Mouse (Mus musculus) heart, embryonic 15.5 days (tissue): ENCODE measurements at regions not wholly inside any gene's neighbourhood (a gene's known extent, or its start where the extent isn't known, plus 50 kb on each side); places are given as distances from the start of the nearest gene placed in this dataset.

ENCODE experiments used
- ATAC-seq: fragments of 200-750 bp; cut with Nextera tagmentation; replicated peaks from 2 replicates; pipeline ENCODE4 v1.8.0; 2017; ENCODE audit warnings: low read depth, moderate TSS enrichment; ENCODE audit not compliant: insufficient number of reproducible peaks, insufficient read depth, low FRiP score
- H3K27ac ChIP-seq: fragments of 300-500 bp; sonication (generic); 2 replicates; pipeline ENCODE4 v1.5.1; 2015; ENCODE audit warnings: mild to moderate bottlenecking, inconsistent platforms
- H3K27me3 ChIP-seq: fragments of 300-500 bp; sonication (generic); 2 replicates; pipeline ENCODE4 v1.6.1; 2015; ENCODE audit warnings: inconsistent platforms
- H3K36me3 ChIP-seq: fragments of 300-500 bp; sonication (generic); 2 replicates; pipeline ENCODE4 v1.6.1; 2015; ENCODE audit warnings: mild to moderate bottlenecking, inconsistent platforms
- H3K4me1 ChIP-seq: fragments of 300-500 bp; sonication (generic); replicated peaks from 2 replicates; pipeline ENCODE4 v1.6.1; 2015; ENCODE audit warnings: inconsistent platforms
- H3K4me2 ChIP-seq: fragments of 300-500 bp; sonication (generic); 2 replicates; pipeline ENCODE4 v1.6.1; 2015; ENCODE audit warnings: inconsistent platforms, mild to moderate bottlenecking, moderate library complexity
- H3K4me3 ChIP-seq: fragments of 300-500 bp; sonication (generic); 2 replicates; pipeline ENCODE4 v1.5.1; 2015; ENCODE audit warnings: mild to moderate bottlenecking, inconsistent platforms
- H3K9ac ChIP-seq: fragments of 300-500 bp; sonication (generic); 2 replicates; pipeline ENCODE4 v1.6.1; 2015; ENCODE audit warnings: mild to moderate bottlenecking, inconsistent platforms
- H3K9me3 ChIP-seq: fragments of 300-500 bp; sonication (generic); replicated peaks from 2 replicates; pipeline ENCODE4 v1.6.1; 2016; ENCODE audit warnings: inconsistent platforms
- WGBS: fragments of 180-500 bp; shearing (Covaris S2); methylation state at CpG from one replicate; pipeline ENCODE4 v1.1.7; 2015; ENCODE audit warnings: mixed read lengths; 5-methylcytosine and 5-hydroxymethylcytosine counted together

DNA sequence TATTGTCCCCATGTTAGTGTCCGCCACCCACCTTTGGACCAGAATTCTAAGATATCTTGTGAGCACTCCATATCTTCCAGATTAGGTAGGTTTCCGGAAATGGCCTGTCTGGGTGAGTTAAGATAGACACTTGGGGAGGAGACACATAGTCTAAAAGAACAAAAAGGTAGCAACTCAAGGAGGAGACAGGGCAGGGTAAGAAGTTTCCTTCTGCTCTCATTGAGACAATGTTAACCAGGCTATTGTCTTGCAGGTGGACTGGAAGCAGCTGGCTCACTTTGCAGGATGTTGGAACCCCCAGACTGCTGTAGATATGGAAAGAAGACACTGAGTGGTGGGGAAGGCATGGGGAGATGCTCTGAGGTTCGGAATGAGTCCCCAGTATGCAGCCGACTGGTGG, 1291.5 kb upstream of the A1bg start:
- Histone ChIP-seq H3K9ac (no peak overlapping the region), H3K27me3 (no peaks in the 10 kb centered on the region), H3K27ac (no peak overlapping the region), H3K4me3 (no peak overlapping the region), H3K9me3 (no peaks in the 10 kb centered on the region), H3K4me1 (peaks cover 20% of the 10 kb centered on the region), H3K36me3 (no peaks in the 10 kb centered on the region), H3K4me2 (no peak overlapping the region)
- WGBS: 75% methylated on average over 4 of the region's 4 CpGs
- ATAC-seq: no peak

DNA sequence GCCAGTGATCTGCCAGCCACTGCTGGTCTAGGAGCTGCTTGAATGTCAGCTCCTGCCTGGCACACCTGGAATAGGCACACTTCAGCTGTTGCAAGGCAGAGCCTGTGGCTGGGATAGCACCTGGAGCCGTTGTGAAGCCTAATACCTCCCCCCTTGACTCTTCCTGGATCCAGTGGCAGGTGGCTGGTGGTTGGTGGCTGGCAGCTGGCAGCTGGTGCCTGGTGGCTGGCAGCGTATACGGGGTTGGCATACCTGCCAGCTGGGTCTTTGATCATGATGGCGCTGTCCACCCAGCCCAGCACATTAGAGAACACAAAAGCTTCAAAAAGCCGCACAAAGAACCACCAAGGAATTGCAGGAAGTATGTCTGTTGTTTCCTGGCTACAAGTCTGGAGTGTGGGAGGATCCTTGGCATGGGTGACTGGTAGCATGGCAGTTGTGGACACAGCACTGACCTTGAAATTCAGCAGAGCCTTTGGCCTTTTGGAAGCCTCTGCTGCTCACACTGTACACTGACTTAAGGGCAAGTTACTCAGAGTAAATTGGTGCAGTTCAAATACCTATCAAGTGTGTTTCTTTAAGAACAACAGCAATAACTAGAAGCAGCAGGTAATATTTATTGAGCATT, 1289.6 kb upstream of the A1bg start:
- H3K27ac ChIP-seq: no peak overlapping the region
- no peaks in the 10 kb centered on the region for H3K9me3 ChIP-seq
- no peak overlapping the region for H3K4me2 ChIP-seq
- no peaks in the 10 kb centered on the region for H3K27me3 ChIP-seq
- H3K9ac ChIP-seq: no peak overlapping the region
- 90% methylated on average over 5 of the region's 5 CpGs for WGBS
- H3K4me1 ChIP-seq: peaks cover 20% of the 10 kb centered on the region
- no peak overlapping the region for H3K4me3 ChIP-seq
- ATAC-seq: no peak
- H3K36me3 ChIP-seq: no peaks in the 10 kb centered on the region

DNA sequence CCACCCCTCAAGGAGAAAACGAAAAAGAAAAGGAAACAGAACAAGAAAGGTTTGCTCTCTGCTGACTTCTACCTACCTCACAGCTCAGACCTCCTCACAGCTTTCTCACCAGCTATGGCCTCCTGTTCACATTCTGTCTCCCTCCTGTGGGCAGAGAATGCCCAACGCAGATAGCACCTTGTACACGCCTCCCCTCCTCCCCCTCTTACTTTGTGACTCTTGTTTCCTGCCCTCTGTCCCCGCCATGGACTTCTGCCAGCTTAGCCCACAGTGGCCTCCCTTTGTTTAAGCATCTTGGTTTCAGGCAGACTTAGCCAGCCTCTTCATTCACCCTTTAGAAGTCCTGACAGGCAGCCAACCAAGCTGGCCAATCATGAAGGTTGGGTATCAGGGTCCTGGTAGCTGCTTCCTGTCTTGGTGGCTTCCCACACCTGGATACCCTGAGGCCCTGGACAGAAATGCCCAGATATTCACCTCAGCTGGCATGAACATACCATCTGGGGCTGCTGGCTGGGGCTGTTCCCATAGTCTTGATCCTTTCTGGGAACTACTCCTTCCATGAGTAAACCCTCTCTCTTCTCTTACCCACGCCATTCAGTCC, 1287.2 kb upstream of the A1bg start:
- no peak; the same call in 1 of the 2 replicates for ATAC-seq
- H3K27ac ChIP-seq: no peak overlapping the region

DNA sequence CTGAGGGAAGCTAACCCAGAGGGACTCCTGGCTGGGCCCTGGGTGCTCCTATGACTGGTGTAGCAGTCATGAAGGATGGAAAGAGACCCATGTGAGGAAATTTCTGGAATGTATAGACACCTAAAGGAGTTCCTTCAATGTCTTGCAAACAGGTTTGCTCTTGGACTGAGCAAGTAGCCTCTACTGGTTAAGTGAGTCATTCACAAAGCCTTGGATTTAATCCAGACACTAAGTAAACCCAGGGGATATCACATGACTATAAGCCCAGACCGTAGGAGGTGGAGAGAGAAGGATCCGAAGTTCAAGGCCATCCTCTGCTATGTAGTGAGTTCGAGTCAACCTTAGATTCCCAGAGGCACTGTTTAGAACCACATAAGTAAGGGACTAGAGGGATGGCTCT, 1286.5 kb upstream of the A1bg start:
- Histone ChIP-seq H3K4me1 (peaks cover 14% of the 10 kb centered on the region), H3K27ac (no peak overlapping the region), H3K4me2 (no peak overlapping the region), H3K9me3 (no peaks in the 10 kb centered on the region), H3K9ac (no peak overlapping the region), H3K27me3 (no peaks in the 10 kb centered on the region), H3K36me3 (no peaks in the 10 kb centered on the region), H3K4me3 (no peak overlapping the region)
- WGBS: 76% methylated on average over 3 of the region's 3 CpGs
- ATAC-seq: no peak

More for the DNA sequence above, 1287.2 kb upstream of the A1bg start:
- Histone ChIP-seq H3K36me3 (no peaks in the 10 kb centered on the region), H3K27me3 (no peaks in the 10 kb centered on the region), H3K9ac (no peak overlapping the region), H3K4me2 (no peak overlapping the region), H3K9me3 (no peaks in the 10 kb centered on the region), H3K4me1 (peaks cover 11% of the 10 kb centered on the region), H3K4me3 (no peak overlapping the region)
- WGBS: 52% methylated on average over 5 of the region's 5 CpGs

DNA sequence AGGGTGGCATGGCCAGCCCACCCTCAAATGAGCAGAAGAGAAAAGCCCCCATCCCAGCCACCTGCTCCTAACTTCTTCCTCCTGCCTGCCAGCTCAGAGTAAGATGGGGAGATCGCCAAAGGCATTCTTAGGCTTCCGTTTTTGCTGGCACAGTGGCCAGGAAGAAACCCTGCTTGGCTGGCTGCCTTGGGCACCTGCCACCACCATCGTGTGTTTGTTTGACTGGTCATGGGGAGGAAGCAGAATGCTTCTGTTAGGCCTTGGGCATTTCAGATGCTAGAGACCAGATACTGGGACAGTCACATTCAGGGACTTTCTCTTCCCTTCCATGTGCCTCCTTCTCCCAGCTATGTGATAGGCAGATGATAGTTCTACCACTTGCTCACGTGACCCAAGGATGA, 1283.7 kb upstream of the A1bg start:
- WGBS: 52% methylated on average over 4 of the region's 4 CpGs
- H3K4me1 ChIP-seq: peaks cover 19% of the 10 kb centered on the region

DNA sequence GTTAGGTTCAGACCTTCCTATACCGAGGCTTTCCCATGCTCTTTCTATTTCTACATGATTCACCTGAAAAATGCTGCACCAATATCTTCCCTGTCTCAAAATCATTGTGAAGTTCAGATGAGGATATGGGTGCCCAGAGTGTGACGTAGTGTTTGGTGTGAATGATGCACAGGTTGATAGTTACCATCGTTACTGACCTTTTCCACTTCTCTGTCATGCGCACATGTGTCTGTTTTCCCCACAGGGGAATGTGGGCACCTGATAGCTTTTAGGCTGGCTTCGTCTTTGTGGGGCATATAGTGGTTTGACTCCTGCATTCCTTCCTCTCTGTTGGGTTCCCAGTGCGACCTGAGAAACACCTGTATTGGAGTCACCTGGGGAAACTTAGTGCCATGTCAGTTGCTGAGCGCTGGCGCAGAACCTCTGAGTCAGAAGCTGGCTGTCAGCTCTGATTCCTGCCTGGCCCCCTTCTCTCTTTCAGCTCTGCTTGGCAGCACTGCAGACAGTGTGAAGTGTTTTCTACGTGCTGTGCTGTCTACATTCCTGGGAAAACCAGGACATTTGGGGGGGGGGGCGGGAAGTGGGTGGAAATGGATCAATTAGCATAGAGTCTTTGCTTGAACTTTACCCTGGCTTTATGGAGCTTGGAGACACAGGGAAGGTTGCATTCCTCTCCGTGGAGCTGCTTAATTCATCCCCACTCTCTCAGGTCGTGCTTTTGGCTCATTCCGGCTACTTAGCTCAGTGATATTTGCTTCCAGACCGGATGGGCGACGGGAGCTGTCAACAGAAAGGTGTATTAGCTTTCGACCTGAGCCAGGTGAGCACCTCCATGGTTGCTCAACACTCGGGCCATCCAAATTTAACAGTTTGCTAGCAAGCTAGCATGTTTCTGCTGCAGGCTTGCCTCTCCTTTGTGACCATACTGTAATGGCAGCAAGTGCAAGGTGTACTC, 1281.4 kb upstream of the A1bg start:
- WGBS: 60% methylated on average over 18 of the region's 18 CpGs
- peak; percentile 78 for ATAC-seq

More for the DNA sequence above, 1283.7 kb upstream of the A1bg start:
- H3K27me3 ChIP-seq: no peaks in the 10 kb centered on the region
- H3K4me3 ChIP-seq: no peak overlapping the region
- ATAC-seq: no peak
- H3K36me3 ChIP-seq: no peaks in the 10 kb centered on the region
- H3K4me2 ChIP-seq: no peak overlapping the region
- no peak overlapping the region for H3K27ac ChIP-seq
- H3K9me3 ChIP-seq: no peaks in the 10 kb centered on the region
- no peak overlapping the region for H3K9ac ChIP-seq

DNA sequence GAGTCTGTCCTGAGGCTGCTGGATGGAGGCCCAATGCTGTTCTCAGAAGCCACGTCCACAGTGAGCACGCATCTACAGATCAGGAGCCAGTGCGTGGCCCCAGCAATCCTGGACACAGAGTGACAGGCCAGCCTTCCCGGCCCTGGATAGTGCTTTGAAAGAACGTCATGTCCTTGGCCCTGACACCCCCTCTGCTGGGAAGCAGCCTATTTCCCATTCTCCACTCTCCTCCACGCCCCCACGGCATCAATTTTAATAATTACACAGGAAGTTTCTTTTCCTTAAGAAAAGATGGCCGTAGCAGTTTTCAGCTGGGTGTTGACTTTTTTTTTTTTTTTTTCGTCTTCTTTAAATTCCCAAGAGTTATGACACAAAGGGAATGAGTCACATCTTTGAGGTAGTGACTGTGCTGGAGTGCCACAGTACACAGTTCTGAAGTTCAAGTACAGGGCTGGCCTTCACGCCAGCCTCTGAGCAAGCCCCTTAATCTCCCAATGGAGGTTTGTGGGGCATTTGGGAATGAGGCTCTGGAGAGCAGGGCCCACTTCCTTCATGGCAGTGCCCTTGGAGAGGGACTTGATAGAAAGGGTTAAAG, 1280.1 kb upstream of the A1bg start:
- Histone ChIP-seq H3K27ac (no peak overlapping the region), H3K27me3 (no peaks in the 10 kb centered on the region), H3K9ac (no peak overlapping the region), H3K36me3 (no peaks in the 10 kb centered on the region), H3K4me2 (no peak overlapping the region), H3K9me3 (no peaks in the 10 kb centered on the region), H3K4me1 (peaks cover 12% of the 10 kb centered on the region), H3K4me3 (no peak overlapping the region)
- WGBS: 73% methylated on average over 10 of the region's 10 CpGs
- no peak; the same call in 1 of the 2 replicates for ATAC-seq

More for the DNA sequence above, 1281.4 kb upstream of the A1bg start:
- no peaks in the 10 kb centered on the region for H3K9me3 ChIP-seq
- H3K27me3 ChIP-seq: no peaks in the 10 kb centered on the region
- no peaks in the 10 kb centered on the region for H3K36me3 ChIP-seq
- H3K4me1 ChIP-seq: peaks cover 12% of the 10 kb centered on the region
- H3K4me2 ChIP-seq: no peak overlapping the region
- H3K9ac ChIP-seq: no peak overlapping the region
- H3K27ac ChIP-seq: peak overlapping the region; percentile 48; the same call in 1 of the 2 replicates
- no peak overlapping the region for H3K4me3 ChIP-seq

DNA sequence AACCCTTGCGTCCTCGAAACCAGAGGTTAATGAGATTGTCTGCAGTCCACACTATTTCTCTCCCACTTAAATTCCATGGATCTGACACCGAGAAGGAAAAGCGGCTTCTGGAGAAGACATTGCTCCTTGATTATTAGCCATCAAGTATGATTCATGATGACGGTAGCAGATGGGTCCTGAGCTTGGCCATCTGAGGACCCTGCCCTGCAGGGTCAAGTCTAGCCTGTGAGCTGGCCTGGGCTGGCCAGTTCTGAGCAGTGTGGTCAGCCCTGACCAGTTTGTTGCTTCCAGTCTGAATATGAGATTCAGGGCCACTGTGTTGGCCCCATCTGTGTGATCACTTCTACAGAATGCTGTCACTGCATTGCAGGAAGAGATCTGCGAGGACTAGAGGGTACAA, 1275.9 kb upstream of the A1bg start:
- Histone ChIP-seq H3K9ac (no peak overlapping the region), H3K27me3 (no peaks in the 10 kb centered on the region), H3K4me1 (peaks cover under 1% of the 10 kb centered on the region; the same call in 1 of the 2 replicates), H3K27ac (no peak overlapping the region), H3K36me3 (no peaks in the 10 kb centered on the region), H3K4me2 (no peak overlapping the region), H3K9me3 (no peaks in the 10 kb centered on the region), H3K4me3 (no peak overlapping the region)
- WGBS: 90% methylated on average over 6 of the region's 6 CpGs
- ATAC-seq: no peak

DNA sequence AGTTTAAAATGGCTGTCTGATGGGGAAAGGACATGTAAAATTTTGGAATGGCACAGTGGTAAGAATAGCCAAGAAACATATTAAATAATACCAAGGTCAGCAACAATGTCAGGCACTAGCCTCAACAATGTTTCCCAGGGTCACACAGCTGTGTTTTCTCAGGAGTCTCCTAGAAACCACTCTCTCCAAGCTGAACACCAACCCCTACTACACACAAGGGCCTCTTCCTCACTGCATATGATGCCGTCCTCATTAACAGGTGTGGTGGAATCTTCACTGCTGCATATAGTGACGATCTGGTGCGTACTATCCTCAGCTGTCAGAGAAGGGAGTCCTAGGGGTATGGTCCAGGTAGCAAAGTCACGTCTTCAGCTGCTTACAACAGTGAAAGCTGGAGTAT, 1275.4 kb upstream of the A1bg start:
- Histone ChIP-seq H3K4me3 (no peak overlapping the region), H3K27me3 (no peaks in the 10 kb centered on the region), H3K9ac (no peak overlapping the region), H3K4me2 (no peak overlapping the region), H3K27ac (no peak overlapping the region), H3K9me3 (no peaks in the 10 kb centered on the region), H3K36me3 (no peaks in the 10 kb centered on the region), H3K4me1 (no peaks in the 10 kb centered on the region)
- no peak for ATAC-seq
- WGBS: 81% methylated on average over 4 of the region's 4 CpGs

DNA sequence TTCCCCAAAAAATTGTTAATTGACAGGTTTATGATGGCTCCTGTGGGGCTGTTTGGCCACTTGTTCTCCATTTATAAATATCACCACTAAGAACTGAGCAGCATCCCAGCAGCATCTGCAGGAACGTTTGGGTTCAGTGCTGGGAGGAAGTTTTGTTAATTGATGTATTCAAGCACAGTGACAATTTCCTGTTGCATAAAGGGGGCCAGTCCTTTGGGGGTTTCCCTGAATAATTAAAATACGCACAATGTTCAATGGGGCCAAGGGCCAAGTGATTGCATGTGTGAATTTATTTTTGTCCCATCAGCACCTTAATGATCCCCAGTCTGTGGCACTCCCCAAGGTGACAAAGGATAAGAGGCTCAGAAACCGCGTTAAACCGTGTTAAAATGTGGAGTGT, 1272.6 kb upstream of the A1bg start:
- Histone ChIP-seq H3K4me3 (no peak overlapping the region), H3K27me3 (no peaks in the 10 kb centered on the region), H3K36me3 (no peaks in the 10 kb centered on the region), H3K9me3 (no peaks in the 10 kb centered on the region), H3K9ac (no peak overlapping the region), H3K4me1 (peaks cover 4% of the 10 kb centered on the region; the same call in 1 of the 2 replicates), H3K27ac (no peak overlapping the region), H3K4me2 (no peak overlapping the region)
- no peak for ATAC-seq
- 50% methylated on average over 5 of the region's 5 CpGs for WGBS

DNA sequence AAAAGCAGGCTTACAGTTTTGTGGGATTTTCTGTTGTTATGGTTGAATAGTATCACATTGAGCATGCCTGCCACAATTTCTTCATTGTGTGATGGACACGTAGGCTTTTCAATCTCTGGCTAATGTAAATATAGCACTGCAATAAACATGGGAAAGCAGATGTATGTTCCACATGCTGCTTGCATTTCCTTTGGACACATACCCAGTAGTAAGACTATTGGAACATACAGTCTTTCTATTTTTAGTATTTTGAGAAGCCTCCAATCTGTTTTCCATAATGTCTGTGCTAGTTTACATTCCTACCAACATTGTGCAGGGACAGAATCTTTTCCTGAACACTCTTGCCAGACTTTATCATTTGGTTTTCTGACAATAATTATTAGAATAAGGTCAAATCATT, 1269.9 kb upstream of the A1bg start:
- H3K27me3 ChIP-seq: no peaks in the 10 kb centered on the region
- H3K9me3 ChIP-seq: no peaks in the 10 kb centered on the region
- no peak overlapping the region for H3K4me3 ChIP-seq
- ATAC-seq: no peak
- no peak overlapping the region for H3K9ac ChIP-seq
- WGBS: 89% methylated on average over 1 of the region's 1 CpGs
- H3K4me1 ChIP-seq: peaks cover 4% of the 10 kb centered on the region; the same call in 1 of the 2 replicates
- no peaks in the 10 kb centered on the region for H3K36me3 ChIP-seq
- H3K27ac ChIP-seq: no peak overlapping the region
- no peak overlapping the region for H3K4me2 ChIP-seq
